Comparison of ENCODE assay signal across 9 mouse cellular contexts in genomic region chr9:36890552-36890951, GRCm38 (mm10).
DNase-seq lines count a peak whose midpoint lies in the region; ATAC-seq lines count a peak whose summit lies in the region.
"Had no signal": no experiment of that assay in that cellular context is flagged by ENCODE, and none has a peak within 500 bp of the region (broad histone marks: within the 10 kb centered on the region; RNA-seq: fewer than 3 reads in every experiment).

No protein-coding gene starts in this region.

- H3K27me3 ChIP-seq in midbrain, embryonic 10.5 days (ENCODE audit: low read depth, poor library complexity, severe bottlenecking): no peaks in the 10 kb centered on the region
- no peaks in the 10 kb centered on the region for H3K27me3 ChIP-seq in midbrain, embryonic 16.5 days (ENCODE audit: control insufficient read depth, insufficient read depth, low read depth, low read length)
- H3K27me3 ChIP-seq: stomach, embryonic 15.5 days had no signal

- peak; percentile 52 for DNase-seq in cerebellum, adult 8-10 months
- DNase-seq in cerebellum, adult 9-11 months: no peak
- peak; percentile 72 for DNase-seq in midbrain, embryonic 10.5 days (ENCODE audit: low spot score)
- DNase-seq in c-Kit-negative CD71-positive TER-119-positive erythroid progenitor cells, embryonic 14.5 days (ENCODE audit: low read depth, low spot score): peak; percentile 8
- DNase-seq in heart, postnatal 4 days: peak; percentile 71
- DNase-seq in lung, postnatal 36 days: peak; percentile 56
- DNase-seq in testis, postnatal 14 days (ENCODE audit: low spot score): peak; percentile 7

- H3K27ac ChIP-seq in midbrain, embryonic 10.5 days (replicated peaks): no peak overlapping the region
- no peak overlapping the region for H3K27ac ChIP-seq in midbrain, embryonic 16.5 days (ENCODE audit: low read length)
- H3K27ac ChIP-seq: stomach, embryonic 15.5 days had no signal

- 22% methylated on average over 4 of the region's 4 CpGs for WGBS in midbrain, embryonic 10.5 days
- WGBS in midbrain, embryonic 16.5 days: 17% methylated on average over 4 of the region's 4 CpGs

- no peak overlapping the region for H3K4me2 ChIP-seq in midbrain, embryonic 16.5 days (ENCODE audit: low read length)
- H3K4me2 ChIP-seq: stomach, embryonic 15.5 days had no signal

- no peak overlapping the region for H3K4me3 ChIP-seq in midbrain, embryonic 10.5 days
- no peak overlapping the region for H3K4me3 ChIP-seq in midbrain, embryonic 16.5 days (ENCODE audit: low read depth, low read length)
- H3K4me3 ChIP-seq: stomach, embryonic 15.5 days had no signal

- no peak overlapping the region for H3K9ac ChIP-seq in midbrain, embryonic 16.5 days (ENCODE audit: low read depth, low read length)
- H3K9ac ChIP-seq: stomach, embryonic 15.5 days had no signal

- H3K36me3 ChIP-seq in midbrain, embryonic 10.5 days: peaks cover 45% of the 10 kb centered on the region
- peaks cover 4% of the 10 kb centered on the region; the same call in 1 of the 2 replicates for H3K36me3 ChIP-seq in midbrain, embryonic 16.5 days (ENCODE audit: control insufficient read depth, insufficient read depth, low read length)
- H3K36me3 ChIP-seq: stomach, embryonic 15.5 days had no signal

- ATAC-seq in midbrain, embryonic 16.5 days: no peak

- H3K4me1 ChIP-seq in midbrain, embryonic 10.5 days: no peaks in the 10 kb centered on the region
- H3K4me1 ChIP-seq in midbrain, embryonic 16.5 days (ENCODE audit: control insufficient read depth, insufficient read depth, low read length): no peaks in the 10 kb centered on the region
- H3K4me1 ChIP-seq: stomach, embryonic 15.5 days had no signal

- no peaks in the 10 kb centered on the region for H3K9me3 ChIP-seq in midbrain, embryonic 10.5 days (replicated peaks)
- no peaks in the 10 kb centered on the region for H3K9me3 ChIP-seq in midbrain, embryonic 16.5 days (replicated peaks; ENCODE audit: control insufficient read depth, low read length, poor library complexity, severe bottlenecking)
- H3K9me3 ChIP-seq: stomach, embryonic 15.5 days had no signal
